Mouse (Mus musculus) midbrain, embryonic 13.5 days (tissue): ENCODE results near the gene Mrpl43. TPM values are rescaled to one million over a fixed set of nuclear protein-coding genes. Genes with fewer than 3 reads are reported as not detected.

Experiments used
- ATAC-seq: fragments of 200-750 bp; cut with Nextera tagmentation; 2 replicates; pipeline ENCODE4 v1.8.0; 2017; ENCODE audit warnings: mild to moderate bottlenecking, moderate TSS enrichment, moderate library complexity
- H3K27ac ChIP-seq: fragments of 300-500 bp; sonication (generic); 2 replicates; pipeline ENCODE4 v1.5.1; 2015; ENCODE audit warnings: inconsistent platforms, mild to moderate bottlenecking, moderate library complexity
- H3K27me3 ChIP-seq: fragments of 300-500 bp; sonication (generic); 2 replicates; pipeline ENCODE4 v1.6.1; 2015; ENCODE audit warnings: mild to moderate bottlenecking, inconsistent platforms
- H3K36me3 ChIP-seq: fragments of 300-500 bp; sonication (generic); 2 replicates; pipeline ENCODE4 v1.6.1; 2015; ENCODE audit warnings: mild to moderate bottlenecking, inconsistent platforms
- H3K4me1 ChIP-seq: fragments of 300-500 bp; sonication (generic); replicated peaks from 2 replicates; pipeline ENCODE4 v1.6.1; 2015; ENCODE audit warnings: inconsistent platforms
- H3K4me2 ChIP-seq: fragments of 300-500 bp; sonication (generic); replicated peaks from 2 replicates; pipeline ENCODE4 v1.6.1; 2015; ENCODE audit warnings: moderate library complexity, mild to moderate bottlenecking, inconsistent platforms
- H3K4me3 ChIP-seq: fragments of 300-500 bp; sonication (generic); replicated peaks from 2 replicates; pipeline ENCODE4 v1.5.1; 2015; ENCODE audit warnings: mild to moderate bottlenecking, inconsistent platforms
- H3K9ac ChIP-seq: fragments of 300-500 bp; sonication (generic); replicated peaks from 2 replicates; pipeline ENCODE4 v1.6.1; 2015; ENCODE audit warnings: mild to moderate bottlenecking, inconsistent platforms
- H3K9me3 ChIP-seq: fragments of 300-500 bp; sonication (generic); 2 replicates; pipeline ENCODE4 v1.6.1; 2016; ENCODE audit warnings: mild to moderate bottlenecking, inconsistent platforms
- WGBS: fragments of 180-500 bp; shearing (Covaris S2); methylation state at CpG from one replicate; pipeline ENCODE4 v1.1.7; 2015; 5-methylcytosine and 5-hydroxymethylcytosine counted together
- polyA plus RNA-seq: library from polyadenylated mRNA; unstranded; fragments of >200 nt; fragmentation: Nextera tagmentation; extraction: Ambion mirVana; gene quantifications from 2 replicates; pipeline ENCODE4 v1.2.1, GENCODE M21; 2015

Mrpl43 gene
- polyA plus RNA-seq, 1 experiment from 2014 or later = 91.5 TPM

DNA sequence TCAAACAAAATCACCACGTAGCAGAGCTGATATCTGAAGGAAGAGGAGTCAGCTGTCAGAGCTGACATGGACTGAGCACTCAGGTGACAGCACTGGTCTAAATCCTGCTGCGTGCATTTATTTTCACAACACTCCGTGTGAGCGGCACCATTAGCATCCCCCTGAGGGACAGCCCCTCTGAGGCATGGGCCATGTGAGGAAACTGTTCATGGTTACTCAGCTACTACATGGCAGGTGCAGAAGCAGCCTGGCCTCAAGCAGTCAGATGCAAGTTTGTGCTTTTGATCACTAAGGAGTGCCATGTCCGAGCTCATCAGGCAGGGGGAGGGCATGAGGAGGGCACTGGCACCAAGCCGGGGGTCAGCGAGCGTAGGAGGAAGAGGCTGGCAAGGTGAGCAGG lies 6.6 kb downstream of the Mrpl43 start:
- 91% methylated on average over 8 of the region's 8 CpGs for WGBS
- H3K9me3 ChIP-seq = no peaks in the 10 kb centered on the region
- H3K4me3 ChIP-seq = no peak overlapping the region
- H3K27me3 ChIP-seq = no peaks in the 10 kb centered on the region
- no peak overlapping the region for H3K27ac ChIP-seq
- H3K36me3 ChIP-seq = peaks cover 89% of the 10 kb centered on the region
- H3K9ac ChIP-seq = no peak overlapping the region
- H3K4me1 ChIP-seq = peaks cover 3% of the 10 kb centered on the region; the same call in 1 of the 2 replicates
- no peak overlapping the region for H3K4me2 ChIP-seq
- no peak for ATAC-seq

DNA sequence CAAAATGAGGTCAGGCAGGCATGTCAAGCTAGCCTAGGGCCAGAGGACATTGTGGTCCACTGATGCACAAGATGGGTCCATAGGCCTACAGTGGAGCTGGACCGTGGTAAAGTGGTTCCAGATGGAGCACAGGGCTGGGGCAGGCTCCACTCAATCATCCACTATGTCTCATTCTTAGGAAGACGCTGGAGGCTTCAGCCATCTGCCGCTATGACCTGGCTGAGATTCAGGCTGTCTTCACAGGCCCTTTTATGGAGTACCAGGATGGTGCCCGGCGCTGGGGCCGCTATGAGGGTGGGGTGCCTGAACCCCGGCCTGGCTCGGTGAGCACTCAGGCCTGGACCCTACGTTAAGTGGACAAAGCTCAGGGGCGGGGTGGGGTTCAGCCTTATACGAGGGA lies 8.5 kb downstream of the Mrpl43 start:
- H3K9me3 ChIP-seq = no peaks in the 10 kb centered on the region
- H3K4me1 ChIP-seq = no peaks in the 10 kb centered on the region
- no peak overlapping the region for H3K9ac ChIP-seq
- ATAC-seq = no peak
- no peaks in the 10 kb centered on the region for H3K27me3 ChIP-seq
- H3K4me3 ChIP-seq = no peak overlapping the region
- 91% methylated on average over 11 of the region's 11 CpGs for WGBS
- peaks cover 88% of the 10 kb centered on the region for H3K36me3 ChIP-seq
- no peak overlapping the region for H3K27ac ChIP-seq
- H3K4me2 ChIP-seq = no peak overlapping the region

DNA sequence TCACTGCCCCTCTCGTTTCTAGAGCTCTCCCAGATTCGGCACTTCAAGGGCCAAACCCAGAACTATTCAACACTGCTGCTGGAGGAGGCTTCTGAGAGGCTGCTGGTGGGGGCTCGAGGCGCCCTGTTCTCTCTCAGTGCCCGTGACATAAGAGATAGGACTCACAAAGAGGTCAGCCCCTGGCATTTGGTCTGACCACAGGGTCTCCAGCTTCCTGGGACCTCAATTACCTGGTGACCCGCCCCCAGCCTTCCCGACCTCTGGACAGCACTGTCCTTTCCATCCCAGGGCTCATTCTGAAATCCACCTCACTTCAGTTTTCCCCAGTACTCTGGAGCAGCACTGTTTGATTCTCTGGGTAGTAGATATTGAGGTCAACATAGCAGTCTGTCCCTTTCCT lies 13.5 kb downstream of the Mrpl43 start:
- peaks cover 37% of the 10 kb centered on the region for H3K4me1 ChIP-seq
- 76% methylated on average over 7 of the region's 7 CpGs for WGBS
- H3K27ac ChIP-seq = no peak overlapping the region
- no peak overlapping the region for H3K4me3 ChIP-seq
- H3K9me3 ChIP-seq = no peaks in the 10 kb centered on the region
- H3K36me3 ChIP-seq = peaks cover 46% of the 10 kb centered on the region
- ATAC-seq = no peak
- no peaks in the 10 kb centered on the region for H3K27me3 ChIP-seq
- no peak overlapping the region for H3K4me2 ChIP-seq
- no peak overlapping the region for H3K9ac ChIP-seq

DNA sequence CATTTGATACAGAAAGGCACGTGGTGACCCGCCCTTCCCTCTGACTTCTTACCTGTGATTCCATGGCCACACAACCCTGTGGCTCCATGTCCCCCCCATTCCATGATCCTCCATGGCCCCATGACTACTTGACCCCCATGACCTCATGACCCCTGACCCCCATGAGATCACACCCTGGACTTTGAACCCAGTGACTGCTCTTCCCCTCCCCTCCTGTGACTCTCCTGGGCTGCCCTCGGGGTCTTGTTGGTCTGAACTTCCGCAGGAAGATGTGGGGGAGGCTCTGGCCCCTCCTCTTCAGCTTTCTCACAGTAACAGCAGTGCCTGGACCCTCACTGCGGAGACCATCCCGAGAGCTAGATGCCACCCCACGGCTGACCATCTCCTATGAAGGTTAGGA lies 14.0 kb downstream of the Mrpl43 start:
- Histone ChIP-seq H3K4me1 (peaks cover 37% of the 10 kb centered on the region), H3K27me3 (no peaks in the 10 kb centered on the region), H3K27ac (no peak overlapping the region), H3K4me3 (no peak overlapping the region), H3K9me3 (no peaks in the 10 kb centered on the region), H3K9ac (no peak overlapping the region), H3K4me2 (no peak overlapping the region), H3K36me3 (peaks cover 42% of the 10 kb centered on the region)
- 55% methylated on average over 7 of the region's 7 CpGs for WGBS
- no peak for ATAC-seq

DNA sequence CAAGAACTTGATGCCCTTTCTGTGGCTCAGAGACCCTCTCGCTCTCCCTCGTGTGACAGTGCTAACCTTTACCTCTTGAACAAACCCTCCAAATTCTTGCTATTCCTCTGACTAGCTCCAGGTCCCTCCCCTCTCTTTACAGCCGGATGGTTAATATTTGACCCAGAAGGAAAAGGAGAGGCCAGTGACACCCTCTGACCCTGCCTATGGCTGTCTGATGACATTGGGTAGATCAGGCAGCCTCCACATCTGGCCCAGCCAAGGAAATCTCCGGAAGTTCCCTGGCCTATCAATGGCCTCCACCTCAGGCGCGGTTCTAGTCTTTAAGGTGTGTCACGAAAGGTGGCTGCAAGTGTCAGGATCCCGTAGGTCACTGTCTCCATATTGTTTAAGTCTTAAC lies 15.2 kb downstream of the Mrpl43 start:
- H3K4me2 ChIP-seq = peak overlapping the region; percentile 84
- WGBS = 88% methylated on average over 8 of the region's 8 CpGs
- no peaks in the 10 kb centered on the region for H3K9me3 ChIP-seq
- no peaks in the 10 kb centered on the region for H3K27me3 ChIP-seq
- H3K9ac ChIP-seq = peak overlapping the region; percentile 50; the same call in 1 of the 2 replicates
- ATAC-seq = no peak
- no peak overlapping the region for H3K27ac ChIP-seq
- H3K4me1 ChIP-seq = peaks cover 37% of the 10 kb centered on the region
- peaks cover 29% of the 10 kb centered on the region for H3K36me3 ChIP-seq
- no peak overlapping the region for H3K4me3 ChIP-seq

DNA sequence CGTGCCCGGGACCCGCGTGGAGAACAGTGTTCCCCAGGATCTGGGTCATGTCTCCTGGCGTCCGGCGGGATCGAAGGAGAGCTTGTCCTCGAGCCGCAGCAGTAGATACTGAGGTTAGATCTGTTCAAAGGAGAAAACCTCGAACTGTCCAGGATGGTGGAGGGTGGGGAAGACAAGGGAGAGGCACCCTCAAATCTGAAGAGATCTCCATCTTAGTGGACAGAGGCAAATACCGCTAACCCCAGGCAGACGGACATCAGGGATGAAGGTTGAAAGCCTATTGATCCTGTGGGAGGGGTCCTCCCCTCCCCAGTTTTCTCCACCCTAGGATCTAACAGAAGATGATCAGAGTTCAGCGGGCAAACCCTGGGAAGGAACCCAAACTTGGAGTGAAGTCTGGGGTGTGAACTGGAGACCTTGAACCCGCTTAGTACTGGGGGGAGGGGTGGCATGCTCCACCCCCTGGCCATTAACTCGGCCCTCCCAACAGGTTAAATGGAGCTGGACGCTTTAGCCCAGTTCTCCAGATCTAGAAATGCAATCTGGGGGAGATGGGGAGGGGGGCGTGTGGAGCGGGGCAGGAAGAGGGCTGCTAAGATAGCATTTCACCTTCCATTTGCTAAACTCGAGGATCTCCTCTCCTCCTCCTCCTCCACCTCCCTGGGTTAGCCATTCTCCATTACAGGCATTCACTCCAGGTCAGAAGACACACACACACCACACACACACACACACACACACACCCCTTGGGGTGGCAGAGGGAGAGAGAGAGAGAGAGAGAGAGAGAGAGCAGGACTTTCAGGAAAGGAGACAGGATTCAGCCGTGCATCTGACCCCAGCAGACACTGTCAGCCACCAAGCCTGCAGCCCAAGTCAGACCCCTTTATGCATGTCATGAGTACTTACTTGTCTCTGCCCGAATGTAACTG lies 16.4 kb downstream of the Mrpl43 start:
- WGBS = 8% methylated on average over 22 of the region's 22 CpGs
- peak overlapping the region; percentile 84 for H3K4me3 ChIP-seq

DNA sequence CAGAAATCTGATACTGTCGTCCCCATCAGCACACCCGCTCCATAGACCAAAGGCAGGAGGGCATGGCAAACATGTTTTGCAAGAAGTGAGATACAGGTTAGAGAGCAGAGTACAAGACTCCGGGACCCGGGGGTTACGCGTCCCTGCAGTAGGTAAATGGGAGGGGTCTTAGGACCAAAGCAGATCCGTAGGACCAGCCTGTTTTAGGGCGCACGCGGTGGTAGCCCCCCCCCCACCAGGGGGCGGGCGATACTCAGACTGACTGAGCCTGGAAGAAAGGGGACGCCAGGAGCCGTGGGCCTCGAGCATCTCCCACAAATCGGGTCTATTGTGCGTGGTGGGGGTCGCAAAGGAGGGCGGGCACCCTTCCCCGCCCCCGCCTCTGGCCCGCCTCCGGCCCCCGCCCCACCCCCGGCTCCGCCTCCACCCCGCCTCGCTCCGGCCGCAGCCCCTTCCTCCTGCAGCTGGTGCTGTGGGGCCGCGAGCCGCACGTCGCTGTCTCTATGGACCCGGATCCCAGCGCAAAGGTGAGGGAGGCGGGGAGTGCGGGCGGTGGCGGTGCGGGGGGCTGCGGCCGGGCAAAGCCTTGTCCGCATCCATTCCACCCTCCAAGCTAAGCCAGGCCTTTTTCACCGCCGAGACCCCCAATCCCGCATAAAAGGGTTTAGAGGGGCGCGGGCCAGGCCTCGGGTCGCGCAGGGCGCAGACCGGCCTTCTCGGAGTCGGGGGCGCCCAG lies 17.2 kb downstream of the Mrpl43 start, which contains the start of gene Sema4g:
TSS of gene Sema4g (plus strand) at position 271 of the 736 bp plus-strand sequence.
- Histone ChIP-seq H3K4me2 (peak within 1 kb of the TSS; percentile 84), H3K27ac (peak within 1 kb of the TSS; percentile 74), H3K4me3 (peak within 1 kb of the TSS; percentile 84), H3K9ac (peak within 1 kb of the TSS; percentile 96), H3K9me3 (no peaks in the 10 kb centered on the region), H3K27me3 (no peaks in the 10 kb centered on the region), H3K36me3 (peaks cover 16% of the 10 kb centered on the region), H3K4me1 (peaks cover 37% of the 10 kb centered on the region)
- under 1% methylated on average over 42 of the region's 58 CpGs for WGBS
- ATAC-seq = peak; percentile 89

More for the DNA sequence above, 16.4 kb downstream of the Mrpl43 start:
- peaks cover 24% of the 10 kb centered on the region for H3K36me3 ChIP-seq
- H3K4me1 ChIP-seq = peaks cover 37% of the 10 kb centered on the region
- peak overlapping the region; percentile 74 for H3K27ac ChIP-seq
- H3K9ac ChIP-seq = peak overlapping the region; percentile 96
- peak overlapping the region; percentile 84 for H3K4me2 ChIP-seq
- H3K27me3 ChIP-seq = no peaks in the 10 kb centered on the region
- peak; percentile 54 for ATAC-seq
- H3K9me3 ChIP-seq = no peaks in the 10 kb centered on the region

DNA sequence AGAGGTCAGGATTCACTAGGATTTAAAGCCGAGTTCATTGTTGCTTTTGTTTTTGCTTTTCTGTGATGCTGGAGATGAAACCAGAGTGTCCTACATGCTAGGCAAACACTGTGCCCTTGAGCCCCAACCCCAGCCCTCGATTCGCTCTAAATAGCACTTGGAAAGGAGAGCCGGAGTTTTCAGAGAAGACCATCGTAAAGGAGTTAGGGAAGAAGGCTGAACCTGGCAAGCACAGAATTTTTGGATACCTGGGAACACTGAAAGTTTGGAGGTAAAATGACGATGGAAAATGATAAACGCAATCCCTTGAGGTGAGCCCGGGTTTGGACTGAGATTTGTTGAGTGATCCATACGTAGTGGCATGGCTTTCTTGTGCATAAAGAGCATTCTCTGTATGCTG lies 17.9 kb downstream of the Mrpl43 start:
- Histone ChIP-seq H3K4me2 (peak overlapping the region; percentile 84), H3K4me3 (peak overlapping the region; percentile 84), H3K9ac (peak overlapping the region; percentile 96), H3K27me3 (no peaks in the 10 kb centered on the region), H3K36me3 (peaks cover 15% of the 10 kb centered on the region), H3K27ac (peak overlapping the region; percentile 74), H3K9me3 (no peaks in the 10 kb centered on the region), H3K4me1 (peaks cover 37% of the 10 kb centered on the region)
- 29% methylated on average over 9 of the region's 9 CpGs for WGBS
- no peak for ATAC-seq

DNA sequence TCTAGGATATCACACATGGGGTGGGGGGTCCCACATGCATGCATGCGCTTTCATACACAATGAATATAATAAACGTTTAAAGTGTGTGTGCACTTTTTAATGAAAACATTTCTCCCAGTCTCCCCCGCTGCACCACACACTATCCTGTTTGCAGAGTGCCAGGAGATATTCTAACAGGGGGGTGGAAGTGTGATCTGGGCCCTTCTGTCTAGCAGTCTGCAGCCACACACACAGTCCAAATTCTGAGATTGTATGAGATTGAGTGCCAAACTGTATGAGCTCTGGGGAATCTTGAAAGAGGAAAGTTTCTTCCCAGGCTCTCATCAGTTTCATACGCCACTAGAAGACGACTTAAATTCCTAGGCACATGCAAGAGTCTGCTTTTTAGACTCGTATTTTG lies 18.4 kb downstream of the Mrpl43 start:
- WGBS = 51% methylated on average over 6 of the region's 6 CpGs
- no peak overlapping the region for H3K4me3 ChIP-seq
- no peak overlapping the region for H3K27ac ChIP-seq
- no peak overlapping the region; the same call in 1 of the 2 replicates for H3K4me2 ChIP-seq
- peaks cover 37% of the 10 kb centered on the region for H3K4me1 ChIP-seq
- ATAC-seq = no peak
- H3K9ac ChIP-seq = no peak overlapping the region
- H3K9me3 ChIP-seq = no peaks in the 10 kb centered on the region
- H3K27me3 ChIP-seq = no peaks in the 10 kb centered on the region
- H3K36me3 ChIP-seq = peaks cover 13% of the 10 kb centered on the region

DNA sequence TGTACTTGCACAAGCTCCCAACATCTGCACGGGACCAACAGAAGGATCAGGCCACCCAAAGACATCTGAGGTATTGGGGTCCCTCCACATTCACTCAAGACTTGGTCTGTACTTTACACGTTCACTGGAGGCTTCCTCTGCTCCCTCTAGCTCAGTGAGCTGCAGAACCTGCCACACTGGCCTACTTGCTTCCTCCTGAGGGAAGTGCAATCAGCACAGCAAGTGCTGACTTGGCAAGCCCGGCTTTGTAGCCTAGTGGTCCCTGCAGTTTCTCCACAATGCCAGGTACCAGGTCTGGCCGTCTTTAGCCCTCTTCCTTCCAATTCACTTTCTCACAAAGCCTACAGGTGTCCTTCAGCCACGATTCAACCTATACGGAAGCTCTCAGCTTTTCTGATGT lies 19.2 kb downstream of the Mrpl43 start:
- Histone ChIP-seq H3K4me2 (no peak overlapping the region), H3K36me3 (peaks cover 10% of the 10 kb centered on the region), H3K9ac (no peak overlapping the region), H3K4me3 (no peak overlapping the region), H3K4me1 (peaks cover 31% of the 10 kb centered on the region), H3K27ac (no peak overlapping the region), H3K9me3 (no peaks in the 10 kb centered on the region), H3K27me3 (no peaks in the 10 kb centered on the region)
- WGBS = 76% methylated on average over 6 of the region's 6 CpGs
- no peak for ATAC-seq

DNA sequence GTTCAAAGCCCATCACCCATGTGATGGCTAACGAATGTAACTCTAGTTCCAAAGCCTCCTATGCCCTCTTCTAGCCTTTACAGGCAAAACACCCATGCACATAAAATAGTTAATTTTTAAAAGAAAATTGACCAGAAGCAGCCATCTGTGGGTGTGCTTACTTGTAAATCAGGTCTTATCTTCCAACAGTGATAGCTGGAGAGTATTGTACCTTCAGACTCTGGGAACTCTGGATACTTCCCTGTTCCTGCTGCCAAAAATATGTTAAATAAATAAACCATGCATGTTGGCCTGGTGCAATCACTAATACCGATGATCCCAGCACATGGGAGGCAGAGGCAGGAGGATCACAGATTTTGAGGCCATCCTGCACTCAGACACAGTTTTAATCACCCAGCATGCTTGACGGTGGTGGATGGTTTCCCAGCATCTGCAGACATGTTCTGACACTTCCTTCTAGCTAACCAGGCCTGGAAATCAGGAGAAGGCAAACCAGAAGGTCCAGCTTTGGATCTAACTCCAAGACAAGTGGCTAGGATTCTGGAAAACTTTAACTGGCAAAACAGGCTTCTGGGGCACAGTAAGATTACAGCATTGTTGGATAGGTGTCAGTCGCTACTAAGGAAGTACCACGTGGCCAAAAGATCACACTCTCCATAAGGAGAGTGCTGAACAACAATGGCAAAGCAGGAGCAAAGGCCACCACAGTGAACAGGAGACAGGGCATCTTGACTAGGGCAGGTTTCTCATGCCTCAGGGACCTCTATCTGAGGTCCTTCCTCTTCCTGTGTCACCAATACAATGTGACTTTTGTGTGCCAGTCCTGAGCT lies 20.9 kb downstream of the Mrpl43 start:
- no peak overlapping the region for H3K4me3 ChIP-seq
- H3K27me3 ChIP-seq = no peaks in the 10 kb centered on the region
- H3K4me2 ChIP-seq = no peak overlapping the region
- no peak overlapping the region for H3K9ac ChIP-seq
- ATAC-seq = no peak
- H3K27ac ChIP-seq = no peak overlapping the region
- 76% methylated on average over 5 of the region's 5 CpGs for WGBS
- peaks cover 17% of the 10 kb centered on the region for H3K4me1 ChIP-seq
- peaks cover 23% of the 10 kb centered on the region for H3K36me3 ChIP-seq
- H3K9me3 ChIP-seq = no peaks in the 10 kb centered on the region
